Mouse (Mus musculus) neural tube, embryonic 14.5 days (tissue): ENCODE data around the gene Efhd1. TPM values are rescaled to one million over a fixed set of nuclear protein-coding genes. Genes with fewer than 3 reads are reported as not detected.

ENCODE experiments used
- ATAC-seq: fragments of 200-750 bp; cut with Nextera tagmentation; 2 replicates; pipeline ENCODE4 v1.8.0; 2017; ENCODE audit warnings: low read depth, mild to moderate bottlenecking, moderate TSS enrichment, moderate library complexity
- H3K27ac ChIP-seq: fragments of 300-500 bp; sonication (generic); 2 replicates; pipeline ENCODE4 v1.5.1; 2014; ENCODE audit warnings: low read depth, mild to moderate bottlenecking, control low read depth, low read length, moderate library complexity, mixed read lengths
- H3K27me3 ChIP-seq: fragments of 300-500 bp; sonication (generic); 2 replicates; pipeline ENCODE4 v1.6.1; 2014; ENCODE audit warnings: low read length; ENCODE audit not compliant: control insufficient read depth, insufficient read depth
- H3K36me3 ChIP-seq: fragments of 300-500 bp; sonication (generic); 2 replicates; pipeline ENCODE4 v1.6.1; 2014; ENCODE audit warnings: low read length, mixed read lengths; ENCODE audit not compliant: control insufficient read depth, insufficient read depth
- H3K4me1 ChIP-seq: fragments of 300-500 bp; sonication (generic); 2 replicates; pipeline ENCODE4 v1.6.1; 2014; ENCODE audit warnings: low read length; ENCODE audit not compliant: control insufficient read depth, insufficient read depth
- H3K4me2 ChIP-seq: fragments of 300-500 bp; sonication (generic); 2 replicates; pipeline ENCODE4 v1.6.1; 2014; ENCODE audit warnings: mild to moderate bottlenecking, low read depth, low read length, control low read depth
- H3K4me3 ChIP-seq: fragments of 300-500 bp; sonication (generic); 2 replicates; pipeline ENCODE4 v1.5.1; 2014; ENCODE audit warnings: low read depth, low read length, control low read depth, mixed read lengths
- H3K9ac ChIP-seq: fragments of 300-500 bp; sonication (generic); replicated peaks from 2 replicates; pipeline ENCODE4 v1.6.1; 2014; ENCODE audit warnings: low read depth, mild to moderate bottlenecking, control low read depth, low read length, mixed read lengths
- H3K9me3 ChIP-seq: fragments of 300-500 bp; sonication (generic); 2 replicates; pipeline ENCODE4 v1.6.1; 2016; ENCODE audit warnings: low read length; ENCODE audit not compliant: control insufficient read depth
- WGBS: fragments of 180-500 bp; shearing (Covaris S2); extraction: QIAGEN DNeasy Blood & Tissue Kit; methylation state at CpG from one replicate; pipeline ENCODE4 v1.1.7; 2014; 5-methylcytosine and 5-hydroxymethylcytosine counted together
- polyA plus RNA-seq: library from polyadenylated mRNA; unstranded; fragments of >200 nt; fragmentation: Nextera tagmentation; extraction: Ambion mirVana; gene quantifications from 2 replicates; pipeline ENCODE4 v1.2.1, GENCODE M21; 2014

Efhd1 gene
- polyA plus RNA-seq, 1 experiment from 2014 or later = 1.2 TPM

GRCm38 (mm10) chr1:87294063-87294710, 30.0 kb downstream of the Efhd1 start:
- ATAC-seq = no peak
- H3K9me3 ChIP-seq = no peaks in the 10 kb centered on the region
- no peak overlapping the region for H3K9ac ChIP-seq
- no peak overlapping the region for H3K27ac ChIP-seq
- H3K27me3 ChIP-seq = no peaks in the 10 kb centered on the region
- no peaks in the 10 kb centered on the region for H3K4me1 ChIP-seq
- no peak overlapping the region for H3K4me3 ChIP-seq
- no peaks in the 10 kb centered on the region for H3K36me3 ChIP-seq
- 74% methylated on average over 4 of the region's 4 CpGs for WGBS
- H3K4me2 ChIP-seq = no peak overlapping the region

GRCm38 (mm10) chr1:87294951-87295350, 30.8 kb downstream of the Efhd1 start:
- no peak for ATAC-seq
- 80% methylated on average over 4 of the region's 4 CpGs for WGBS
- Histone ChIP-seq H3K36me3 (no peaks in the 10 kb centered on the region), H3K4me2 (no peak overlapping the region), H3K4me3 (no peak overlapping the region), H3K27ac (no peak overlapping the region), H3K9ac (no peak overlapping the region), H3K27me3 (no peaks in the 10 kb centered on the region), H3K9me3 (no peaks in the 10 kb centered on the region), H3K4me1 (no peaks in the 10 kb centered on the region)

GRCm38 (mm10) chr1:87297346-87297925, 33.3 kb downstream of the Efhd1 start:
- Histone ChIP-seq H3K4me1 (no peaks in the 10 kb centered on the region), H3K27ac (no peak overlapping the region), H3K27me3 (no peaks in the 10 kb centered on the region), H3K9ac (no peak overlapping the region), H3K4me2 (no peak overlapping the region), H3K36me3 (no peaks in the 10 kb centered on the region), H3K4me3 (no peak overlapping the region), H3K9me3 (no peaks in the 10 kb centered on the region)
- ATAC-seq = no peak
- 86% methylated on average over 10 of the region's 10 CpGs for WGBS

- ATAC-seq = no peak; the same call in 1 of the 2 replicates
- no peak overlapping the region for H3K27ac ChIP-seq
- no peak overlapping the region for H3K4me3 ChIP-seq
- no peak overlapping the region for H3K4me2 ChIP-seq
- H3K36me3 ChIP-seq = no peaks in the 10 kb centered on the region
- H3K4me1 ChIP-seq = no peaks in the 10 kb centered on the region
- H3K27me3 ChIP-seq = no peaks in the 10 kb centered on the region
- 46% methylated on average over 14 of the region's 14 CpGs for WGBS
- no peak overlapping the region for H3K9ac ChIP-seq
- no peaks in the 10 kb centered on the region for H3K9me3 ChIP-seq
Observed at GRCm38 (mm10) chr1:87300360-87301286, 36.5 kb downstream of the Efhd1 start.

GRCm38 (mm10) chr1:87301971-87302370, 37.8 kb downstream of the Efhd1 start:
- Histone ChIP-seq H3K4me2 (no peak overlapping the region), H3K27ac (no peak overlapping the region), H3K9ac (no peak overlapping the region), H3K4me3 (no peak overlapping the region), H3K9me3 (no peaks in the 10 kb centered on the region), H3K27me3 (no peaks in the 10 kb centered on the region), H3K4me1 (no peaks in the 10 kb centered on the region), H3K36me3 (no peaks in the 10 kb centered on the region)
- no peak for ATAC-seq
- 81% methylated on average over 2 of the region's 2 CpGs for WGBS

- H3K4me3 ChIP-seq = no peak overlapping the region
- H3K9ac ChIP-seq = no peak overlapping the region
- WGBS = 91% methylated on average over 3 of the region's 3 CpGs
- no peaks in the 10 kb centered on the region for H3K36me3 ChIP-seq
- H3K4me2 ChIP-seq = no peak overlapping the region
- no peak for ATAC-seq
- H3K27me3 ChIP-seq = no peaks in the 10 kb centered on the region
- no peak overlapping the region for H3K27ac ChIP-seq
- no peaks in the 10 kb centered on the region for H3K4me1 ChIP-seq
- H3K9me3 ChIP-seq = no peaks in the 10 kb centered on the region
Observed at GRCm38 (mm10) chr1:87308952-87309351, 44.8 kb downstream of the Efhd1 start.

- Histone ChIP-seq H3K27ac (no peak overlapping the region), H3K4me3 (no peak overlapping the region), H3K4me1 (no peaks in the 10 kb centered on the region), H3K27me3 (no peaks in the 10 kb centered on the region), H3K9me3 (no peaks in the 10 kb centered on the region), H3K9ac (no peak overlapping the region), H3K36me3 (no peaks in the 10 kb centered on the region), H3K4me2 (no peak overlapping the region)
- ATAC-seq = no peak
- 89% methylated on average over 16 of the region's 16 CpGs for WGBS
Observed at GRCm38 (mm10) chr1:87309621-87310020, 45.5 kb downstream of the Efhd1 start.

GRCm38 (mm10) chr1:87312681-87313080, 48.5 kb downstream of the Efhd1 start:
- H3K9ac ChIP-seq = no peak overlapping the region
- H3K36me3 ChIP-seq = no peaks in the 10 kb centered on the region
- H3K9me3 ChIP-seq = no peaks in the 10 kb centered on the region
- no peak overlapping the region for H3K27ac ChIP-seq
- no peak overlapping the region for H3K4me3 ChIP-seq
- no peaks in the 10 kb centered on the region for H3K27me3 ChIP-seq
- no peak for ATAC-seq
- 91% methylated on average over 2 of the region's 2 CpGs for WGBS
- H3K4me1 ChIP-seq = no peaks in the 10 kb centered on the region
- H3K4me2 ChIP-seq = no peak overlapping the region

- H3K27me3 ChIP-seq = no peaks in the 10 kb centered on the region
- ATAC-seq = no peak
- H3K4me1 ChIP-seq = no peaks in the 10 kb centered on the region
- H3K9me3 ChIP-seq = no peaks in the 10 kb centered on the region
- no peak overlapping the region for H3K4me2 ChIP-seq
- H3K4me3 ChIP-seq = no peak overlapping the region
- H3K36me3 ChIP-seq = no peaks in the 10 kb centered on the region
- 90% methylated on average over 2 of the region's 2 CpGs for WGBS
- no peak overlapping the region for H3K27ac ChIP-seq
- no peak overlapping the region for H3K9ac ChIP-seq
Observed at GRCm38 (mm10) chr1:87313116-87313515, 49.0 kb downstream of the Efhd1 start.
